Mouse (Mus musculus) cortical plate, adult 2 months (tissue): ENCODE data around the gene Neo1. TPM values are rescaled to one million over a fixed set of nuclear protein-coding genes. Genes with fewer than 3 reads are reported as not detected.
"Not testable (repeated sequence)": the region's sequence is repeated elsewhere in the genome, so short reads cannot be mapped to it uniquely, and the experiment has no call there.

ENCODE experiments used
- H3K27ac ChIP-seq: fragments of 200-500 bp; 2 replicates; pipeline ENCODE4 v1.5.1; 2012; ENCODE audit warnings: low read length, control low read depth, inconsistent platforms; ENCODE audit not compliant: insufficient read depth
- H3K4me1 ChIP-seq: fragments of 200-500 bp; 2 replicates; pipeline ENCODE4 v1.6.1; 2011; ENCODE audit warnings: low read length; ENCODE audit not compliant: control insufficient read depth, insufficient read depth
- H3K4me3 ChIP-seq: fragments of 200-500 bp; 2 replicates; pipeline ENCODE4 v1.5.1; 2011; ENCODE audit warnings: mild to moderate bottlenecking, low read length, control low read depth; ENCODE audit not compliant: insufficient read depth
- CTCF ChIP-seq: fragments of 200-500 bp; IDR thresholded peaks from 2 replicates; pipeline ENCODE4 v1.5.1; 2011; ENCODE audit warnings: mild to moderate bottlenecking, control low read depth, low read length; ENCODE audit not compliant: insufficient read depth; ENCODE audit errors: extremely low read depth
- POLR2A ChIP-seq: fragments of 200-500 bp; IDR thresholded peaks from 2 replicates; pipeline ENCODE4 v1.6.1; 2011; ENCODE audit warnings: mild to moderate bottlenecking, low read length, control low read depth; ENCODE audit not compliant: insufficient read depth; ENCODE audit errors: extremely low read depth
- polyA plus RNA-seq: library from polyadenylated mRNA; depleted of rRNA; stranded (reverse); fragments of >200 nt; gene quantifications from 2 replicates; pipeline ENCODE4 v1.2.3, GENCODE M21; 2012

The Neo1 gene
- polyA plus RNA-seq, 1 experiment = 40.2 TPM

DNA sequence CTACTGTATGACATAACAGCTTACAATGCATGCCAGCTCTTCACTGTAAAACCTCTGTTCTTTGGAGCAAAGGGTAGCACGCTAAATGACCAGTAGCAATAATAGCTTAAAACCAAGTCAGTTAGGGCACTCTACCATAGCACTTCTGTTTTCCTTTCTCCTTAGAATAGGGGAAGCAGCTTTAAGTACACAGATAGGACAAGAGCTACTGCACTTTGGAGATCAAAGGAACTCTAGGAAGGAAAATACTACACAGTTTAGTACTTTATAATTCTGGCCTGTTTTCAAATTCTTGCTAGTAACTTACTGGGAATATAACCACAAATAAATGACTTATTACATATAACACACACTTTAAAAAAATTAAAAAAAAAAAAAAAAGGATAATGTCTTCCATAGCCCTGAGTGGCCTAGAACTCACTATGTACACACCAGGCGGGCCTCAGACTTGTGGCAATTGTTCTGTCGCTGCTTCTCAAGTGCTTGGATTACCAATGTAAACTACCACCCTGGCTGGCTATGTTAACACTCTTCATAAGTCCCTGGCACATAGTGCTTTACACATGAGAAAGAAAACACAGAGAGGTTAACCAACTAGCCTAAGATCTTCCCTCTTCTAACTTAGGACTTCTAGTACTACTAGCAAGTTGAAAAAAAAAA lies 20.1 kb downstream of the Neo1 start:
- H3K4me1 ChIP-seq = no peaks in the 10 kb centered on the region
- H3K27ac ChIP-seq = no peak overlapping the region
- no peak overlapping the region for H3K4me3 ChIP-seq
- TF ChIP-seq POLR2A (no peak), CTCF (no peak)

GRCm38 (mm10) chr9:59013365-59013764 lies 22.9 kb downstream of the Neo1 start:
- H3K4me3 ChIP-seq = no peak overlapping the region
- no peak overlapping the region for H3K27ac ChIP-seq
- TF ChIP-seq POLR2A (no peak), CTCF (no peak)
- H3K4me1 ChIP-seq = no peaks in the 10 kb centered on the region

- Histone ChIP-seq H3K4me3 (no peak overlapping the region), H3K27ac (no peak overlapping the region), H3K4me1 (no peaks in the 10 kb centered on the region)
- TF ChIP-seq POLR2A = no peak
- no peak for TF ChIP-seq CTCF
Measured at GRCm38 (mm10) chr9:58989255-58989928, 46.8 kb downstream of the Neo1 start.

DNA sequence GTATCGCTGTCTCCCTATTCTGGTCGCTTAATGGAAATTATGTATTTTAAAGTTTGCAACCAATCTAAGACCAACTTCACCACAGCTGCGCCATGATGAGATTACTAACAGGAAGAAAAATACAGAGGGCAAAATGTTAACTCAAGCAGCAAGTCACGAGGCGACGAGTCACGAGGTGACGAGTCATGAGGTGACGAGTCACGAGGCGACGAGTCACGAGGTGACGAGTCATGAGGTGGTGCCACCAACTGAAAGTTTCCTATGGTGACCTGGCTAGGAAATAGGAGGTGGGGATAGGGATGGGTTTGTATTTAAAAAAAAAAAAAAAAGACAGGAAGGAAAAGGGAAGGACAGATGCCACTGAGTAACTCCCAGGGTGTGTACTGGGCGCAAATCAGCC lies 57.2 kb downstream of the Neo1 start:
- Histone ChIP-seq H3K27ac (no peak overlapping the region), H3K4me3 (no peak overlapping the region), H3K4me1 (no peaks in the 10 kb centered on the region)
- TF ChIP-seq POLR2A (no peak), CTCF (no peak)

- H3K27ac ChIP-seq, H3K4me3 ChIP-seq, H3K4me1 ChIP-seq: not testable (repeated sequence)
Measured at GRCm38 (mm10) chr9:58971154-58971553, 65.1 kb downstream of the Neo1 start.

GRCm38 (mm10) chr9:58967371-58967770 lies 68.9 kb downstream of the Neo1 start:
- Histone ChIP-seq H3K4me1 (no peaks in the 10 kb centered on the region; the same call in 1 of the 2 replicates), H3K4me3 (no peak overlapping the region), H3K27ac (no peak overlapping the region)
- TF ChIP-seq POLR2A (no peak), CTCF (no peak)

- Histone ChIP-seq H3K4me3 (no peak overlapping the region), H3K4me1 (no peaks in the 10 kb centered on the region), H3K27ac (no peak overlapping the region)
- TF ChIP-seq POLR2A = no peak
- TF ChIP-seq CTCF = no peak
Measured at GRCm38 (mm10) chr9:58955507-58955906, 80.7 kb downstream of the Neo1 start.

DNA sequence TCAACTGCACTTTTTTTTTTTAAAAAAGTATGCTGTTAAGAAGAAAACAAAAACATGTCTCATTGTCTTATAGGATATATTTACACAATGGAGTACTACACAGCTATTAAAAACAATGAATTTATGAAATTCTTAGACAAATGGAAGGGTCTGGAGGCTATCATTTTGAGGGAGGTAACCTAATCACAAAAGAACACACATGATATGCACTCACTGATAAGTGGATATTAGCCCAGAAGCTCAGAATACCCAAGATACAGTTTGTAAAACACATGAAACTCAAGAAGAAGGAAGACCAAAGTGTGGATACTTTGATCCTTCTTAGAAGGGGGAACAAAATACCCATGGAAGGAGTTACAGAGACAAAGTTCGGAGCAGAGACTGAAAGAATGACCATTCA lies 90.3 kb downstream of the Neo1 start:
- H3K4me1 ChIP-seq, H3K4me3 ChIP-seq, H3K27ac ChIP-seq: not testable (repeated sequence)

DNA sequence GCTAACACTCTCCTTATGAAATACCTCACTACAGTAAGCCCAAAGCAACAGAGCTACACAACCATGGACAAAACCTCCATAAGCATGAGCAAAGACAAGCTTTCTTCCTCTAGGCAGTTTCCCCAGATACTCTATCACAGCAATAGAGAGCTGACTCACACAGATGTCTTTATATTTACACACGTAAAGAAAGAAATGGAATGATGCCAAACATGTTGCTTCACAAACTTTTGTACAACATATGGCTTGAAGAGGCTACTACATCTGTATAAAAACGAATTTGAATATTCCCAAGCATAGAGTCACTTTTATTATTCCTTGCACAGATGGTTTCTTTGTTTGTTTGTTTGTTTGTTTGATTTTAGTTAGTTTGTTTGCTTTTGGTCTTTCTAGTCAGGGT lies 101.5 kb downstream of the Neo1 start:
- TF ChIP-seq CTCF (no peak), POLR2A (no peak)

DNA sequence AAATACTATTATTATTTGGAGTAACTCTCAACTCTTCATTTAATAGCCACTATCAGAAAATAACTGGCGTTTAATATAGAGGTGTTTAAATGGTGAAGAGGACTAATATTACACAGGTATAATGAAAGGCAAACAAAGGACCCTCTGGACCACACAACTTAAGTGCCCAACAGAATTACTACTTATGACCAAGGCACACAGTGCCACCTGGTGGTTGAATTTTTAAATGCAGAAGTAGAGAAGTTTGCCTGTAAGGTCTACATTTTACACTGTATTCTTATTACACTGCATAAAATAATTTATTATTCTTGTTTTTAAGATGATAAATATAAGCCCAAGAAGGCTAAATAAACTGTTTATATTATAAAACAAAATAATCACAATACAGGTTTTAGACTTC lies 108.1 kb downstream of the Neo1 start:
- no peaks in the 10 kb centered on the region for H3K4me1 ChIP-seq
- H3K27ac ChIP-seq = no peak overlapping the region
- peak; percentile 25; the same call in 1 of the 2 replicates for TF ChIP-seq CTCF
- no peak for TF ChIP-seq POLR2A
- H3K4me3 ChIP-seq = no peak overlapping the region

More for the DNA sequence above, 101.5 kb downstream of the Neo1 start:
- H3K4me3 ChIP-seq = no peak overlapping the region
- no peaks in the 10 kb centered on the region; the same call in 1 of the 2 replicates for H3K4me1 ChIP-seq
- no peak overlapping the region for H3K27ac ChIP-seq
